Mouse (Mus musculus): Measurements from ENCODE around the gene Helz.
"Not testable (repeated sequence)": the region's sequence is repeated elsewhere in the genome, so short reads cannot be mapped to it uniquely, and the experiment has no call there.

DNA sequence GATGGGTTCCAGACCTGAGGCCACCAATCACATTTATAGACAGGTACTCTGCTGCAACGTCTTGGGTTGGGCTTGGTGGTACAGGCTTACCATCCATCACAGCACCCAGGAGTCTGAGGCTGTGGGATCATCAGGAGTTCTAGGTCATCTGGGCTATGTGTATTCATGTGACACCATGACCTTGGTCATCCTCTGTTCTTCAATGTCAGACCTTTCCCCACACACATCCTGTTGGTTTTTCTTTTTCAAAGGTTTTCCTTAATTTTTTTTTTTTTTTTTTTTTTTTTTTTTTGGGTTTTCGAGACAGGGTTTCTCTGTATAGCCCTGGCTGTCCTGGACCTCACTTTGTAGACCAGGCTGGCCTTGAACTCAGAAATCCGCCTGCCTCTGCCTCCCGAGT, 43.4 kb upstream of the Helz start:
- TF ChIP-seq CTCF, POLR2A (IDR thresholded peaks at IDR 0.05; ENCODE audit: extremely low read depth, insufficient read depth, low read length): not testable (repeated sequence)

Measured in cortical plate, adult 2 months (tissue).